Mouse (Mus musculus) embryonic fibroblast, embryonic 13.5 days (primary cell): ENCODE results near the gene Sfxn5.

Source experiments
- CTCF ChIP-seq: IDR thresholded peaks from 2 replicates; pipeline ENCODE4 v1.5.1; 2011; ENCODE audit warnings: mild to moderate bottlenecking, control low read depth, low read length, moderate library complexity, borderline replicate concordance; ENCODE audit not compliant: insufficient read depth
- POLR2A ChIP-seq: IDR thresholded peaks from 2 replicates; pipeline ENCODE4 v1.6.1; 2011; ENCODE audit warnings: low read depth, mild to moderate bottlenecking, control low read depth, low read length, moderate library complexity

- TF ChIP-seq CTCF (no peak), POLR2A (no peak)
Measured at GRCm38 (mm10) chr6:85224442-85224891, 108.8 kb downstream of the Sfxn5 start.
